Mouse (Mus musculus) inflammation-experienced regulatory T-cells, adult 6 months (primary cell): Measurements from ENCODE around the gene Tm7sf3. TPM values are rescaled to one million over a fixed set of nuclear protein-coding genes. Genes with fewer than 3 reads are reported as not detected.

Source experiments
- ATAC-seq: one replicate; pipeline ENCODE4 v1.8.0; 2017
- polyA plus RNA-seq, 3 experiments: library from polyadenylated mRNA; unstranded; fragments of 100-300 nt; shearing (Covaris generic); gene quantifications; one replicate each; pipeline ENCODE4 v1.2.1; 2017

The Tm7sf3 gene
- polyA plus RNA-seq = 1 to 10 TPM; 2.0 to 3.6 (median 3.0) TPM

GRCm38 (mm10) chr6:146642276-146643183 lies at the start of gene Tm7sf3, which contains the start of gene Med21:
Tm7sf3 (minus strand) TSS chr6:146642824.
Med21 (plus strand) TSS chr6:146642547.
- peak; percentile 97 for ATAC-seq

- ATAC-seq = no peak
Observed at GRCm38 (mm10) chr6:146688861-146689260, 46.2 kb upstream of the Tm7sf3 start.

GRCm38 (mm10) chr6:146688010-146688409 lies 45.4 kb upstream of the Tm7sf3 start:
- ATAC-seq = no peak

GRCm38 (mm10) chr6:146686463-146687196 lies 44.0 kb upstream of the Tm7sf3 start:
- ATAC-seq = peak; percentile 56

- ATAC-seq = peak; percentile 78
Observed at GRCm38 (mm10) chr6:146685781-146686308, 43.2 kb upstream of the Tm7sf3 start.

- no peak for ATAC-seq
Observed at GRCm38 (mm10) chr6:146683881-146684280, 41.3 kb upstream of the Tm7sf3 start.

GRCm38 (mm10) chr6:146678136-146679070 lies 35.8 kb upstream of the Tm7sf3 start:
- ATAC-seq = no peak

- no peak for ATAC-seq
Observed at GRCm38 (mm10) chr6:146676904-146677303, 34.3 kb upstream of the Tm7sf3 start.

GRCm38 (mm10) chr6:146674881-146675536 lies 32.4 kb upstream of the Tm7sf3 start:
- ATAC-seq = no peak

- no peak for ATAC-seq
Observed at GRCm38 (mm10) chr6:146674420-146674819, 31.8 kb upstream of the Tm7sf3 start.

- no peak for ATAC-seq
Observed at GRCm38 (mm10) chr6:146673696-146674095, 31.1 kb upstream of the Tm7sf3 start.

GRCm38 (mm10) chr6:146672106-146672505 lies 29.5 kb upstream of the Tm7sf3 start:
- ATAC-seq = no peak

GRCm38 (mm10) chr6:146670956-146671855 lies 28.6 kb upstream of the Tm7sf3 start:
- ATAC-seq = no peak

GRCm38 (mm10) chr6:146668606-146669005 lies 26.0 kb upstream of the Tm7sf3 start:
- ATAC-seq = no peak

- no peak for ATAC-seq
Observed at GRCm38 (mm10) chr6:146666811-146667210, 24.2 kb upstream of the Tm7sf3 start.

GRCm38 (mm10) chr6:146665408-146665807 lies 22.8 kb upstream of the Tm7sf3 start:
- no peak for ATAC-seq

- no peak for ATAC-seq
Observed at GRCm38 (mm10) chr6:146664917-146665316, 22.3 kb upstream of the Tm7sf3 start.

GRCm38 (mm10) chr6:146664116-146664515 lies 21.5 kb upstream of the Tm7sf3 start:
- no peak for ATAC-seq

- ATAC-seq = no peak
Observed at GRCm38 (mm10) chr6:146662679-146663078, 20.1 kb upstream of the Tm7sf3 start.

- no peak for ATAC-seq
Observed at GRCm38 (mm10) chr6:146661655-146662054, 19.0 kb upstream of the Tm7sf3 start.
